ENCODE assay signal across 11 mouse cellular contexts in the genomic region with DNA sequence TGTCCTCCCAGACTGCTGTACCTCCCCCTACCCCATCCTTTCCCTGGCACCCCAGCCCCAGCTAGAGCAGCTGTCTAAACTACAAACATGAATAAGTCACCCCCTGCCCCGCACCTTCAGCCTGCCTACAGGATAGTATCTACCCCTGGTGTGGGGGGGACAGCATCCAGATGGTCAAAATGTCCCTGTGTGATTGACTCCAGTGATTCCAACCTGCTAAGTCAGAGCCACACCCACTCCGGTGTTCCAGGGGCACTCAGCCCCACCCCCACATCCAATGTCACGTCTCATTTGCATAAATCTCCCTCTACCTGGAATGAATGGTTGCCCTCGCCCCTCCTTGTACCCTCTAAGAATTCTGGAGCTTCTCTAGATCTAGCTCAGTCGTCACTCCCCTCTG. TPM values are rescaled to one million over a fixed set of nuclear protein-coding genes. Genes with fewer than 3 reads are reported as not detected.
DNase-seq lines count a peak whose midpoint lies in the region; ATAC-seq lines count a peak whose summit lies in the region.
"Had no signal": no experiment of that assay in that cellular context is flagged by ENCODE, and none has a peak within 500 bp of the region (broad histone marks: within the 10 kb centered on the region; RNA-seq: fewer than 3 reads in every experiment).

No protein-coding gene starts in this region.

- H3K27me3 ChIP-seq in kidney, embryonic 14.5 days (ENCODE audit: control insufficient read depth, insufficient read depth, low read length) = no peaks in the 10 kb centered on the region
- H3K27me3 ChIP-seq in hindbrain, embryonic 16.5 days (replicated peaks; ENCODE audit: control insufficient read depth, insufficient read depth, low read length) = no peaks in the 10 kb centered on the region

- no peaks in the 10 kb centered on the region for H3K9me3 ChIP-seq in kidney, embryonic 14.5 days (ENCODE audit: control insufficient read depth, low read length)
- no peaks in the 10 kb centered on the region for H3K9me3 ChIP-seq in hindbrain, embryonic 16.5 days (ENCODE audit: control insufficient read depth, low read length)

- 0 out of 2 replicates have a peak overlapping the region, but pooled peaks have one; percentile 2 for H3K4me2 ChIP-seq in kidney, embryonic 14.5 days (replicated peaks; ENCODE audit: low read depth, low read length)
- no peak overlapping the region for H3K4me2 ChIP-seq in hindbrain, embryonic 16.5 days (ENCODE audit: low read length)

- H3K27ac ChIP-seq in kidney, embryonic 14.5 days (ENCODE audit: low read depth, low read length) = no peak overlapping the region
- H3K27ac ChIP-seq in hindbrain, embryonic 16.5 days (ENCODE audit: low read depth, low read length) = no peak overlapping the region

- no peaks in the 10 kb centered on the region for H3K36me3 ChIP-seq in kidney, embryonic 14.5 days (ENCODE audit: control insufficient read depth, insufficient read depth, low read length)
- H3K36me3 ChIP-seq in hindbrain, embryonic 16.5 days (ENCODE audit: control insufficient read depth, insufficient read depth, low read length) = no peaks in the 10 kb centered on the region

- 0 out of 2 replicates have a peak, but pooled peaks have one; percentile 16 for ATAC-seq in cerebellum, adult (ENCODE audit: insufficient number of reproducible peaks, low FRiP score, low TSS enrichment)
- no peak for ATAC-seq in kidney, embryonic 14.5 days (ENCODE audit: low FRiP score, low TSS enrichment)
- ATAC-seq in hindbrain, embryonic 16.5 days = no peak

- no peaks in the 10 kb centered on the region for H3K4me1 ChIP-seq in kidney, embryonic 14.5 days (ENCODE audit: control insufficient read depth, insufficient read depth, low read length)
- H3K4me1 ChIP-seq in hindbrain, embryonic 16.5 days (ENCODE audit: control insufficient read depth, insufficient read depth, low read depth, low read length) = peaks cover 17% of the 10 kb centered on the region

- DNase-seq in cerebellum, postnatal 14 days = no peak
- no peak for DNase-seq in kidney, postnatal 14 days
- DNase-seq in ES-CJ7 (ENCODE audit: low read depth, low spot score) (peak; percentile 70), adipocyte (ENCODE audit: low spot score) (no peak)
- DNase-seq in thymus, postnatal 0 days (ENCODE audit: low spot score) = no peak
- DNase-seq: embryo, embryonic 11 days; kidney, adult 11 months; lung, postnatal 4 days had no signal

- H3K9ac ChIP-seq in kidney, embryonic 14.5 days (ENCODE audit: low read depth, low read length) = no peak overlapping the region
- H3K9ac ChIP-seq in hindbrain, embryonic 16.5 days (ENCODE audit: low read depth, low read length) = 0 out of 2 replicates have a peak overlapping the region, but pooled peaks have one; percentile 0

- no peak overlapping the region for H3K4me3 ChIP-seq in kidney, embryonic 14.5 days (ENCODE audit: low read length)
- no peak overlapping the region for H3K4me3 ChIP-seq in hindbrain, embryonic 16.5 days (ENCODE audit: low read length)

- WGBS in kidney, embryonic 14.5 days = 21% methylated on average over 5 of the region's 5 CpGs
- WGBS in hindbrain, embryonic 16.5 days = 44% methylated on average over 5 of the region's 5 CpGs

RNA-seq across cellular contexts. Expression of gene Cplx2, which starts 13.4 kb away (rescaled TPM):
- 4.5 and 6.4 TPM in 2 replicates for polyA plus RNA-seq in kidney, embryonic 14.5 days (2014; fragmentation: Nextera tagmentation; extraction: Ambion mirVana)
- 36.6 and 41.9 TPM in 2 replicates for polyA plus RNA-seq in hindbrain, embryonic 16.5 days (2015; fragmentation: Nextera tagmentation; extraction: Ambion mirVana)
- 0.49 and 0.50 TPM in 2 replicates for polyA plus RNA-seq in thymus, postnatal 0 days (2015; fragmentation: Nextera tagmentation; extraction: Ambion mirVana)
